Mouse (Mus musculus): Measurements from ENCODE around the gene Zwilch.
"Not testable (repeated sequence)": the region's sequence is repeated elsewhere in the genome, so short reads cannot be mapped to it uniquely, and the experiment has no call there.

Gene Zwilch

DNA sequence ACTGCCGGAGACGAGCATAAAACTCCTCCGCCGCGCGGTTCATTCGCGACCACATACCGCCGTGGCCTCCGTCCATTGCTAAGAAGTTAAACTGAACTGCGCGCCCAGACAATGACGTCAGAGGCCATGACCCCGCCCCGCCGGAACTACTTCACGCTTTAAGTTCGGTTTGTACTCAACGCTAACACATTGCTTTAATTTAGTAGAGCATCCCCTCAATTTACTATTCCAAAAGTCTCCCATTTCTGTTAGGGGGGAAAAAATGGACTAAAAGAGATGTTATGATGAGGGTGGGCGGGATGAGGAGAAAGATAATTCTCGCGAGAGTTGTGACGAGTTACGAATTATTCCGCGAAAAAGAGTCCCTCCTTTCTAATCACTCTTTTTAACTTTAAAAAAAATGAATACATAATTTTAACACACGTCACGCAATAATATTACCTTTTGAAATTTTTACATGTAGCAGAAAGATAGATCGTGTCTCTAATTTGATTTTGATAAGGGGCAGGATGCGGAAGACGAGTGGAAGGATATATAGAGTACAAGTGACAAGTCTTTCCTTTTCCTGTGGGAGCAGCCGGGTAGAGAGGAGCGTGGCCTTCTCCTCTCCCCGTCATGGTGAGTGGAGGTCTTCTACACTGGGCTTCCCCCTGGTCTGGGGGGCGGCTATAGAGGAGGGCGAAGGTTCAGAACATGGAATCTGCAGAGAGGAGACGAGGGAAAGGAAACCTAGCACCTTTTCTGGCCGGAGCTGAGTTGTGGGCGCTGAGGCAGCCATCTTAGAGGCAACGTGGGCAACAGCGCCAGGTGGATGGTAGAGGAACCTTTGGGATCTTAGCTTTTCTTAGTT, at the start of gene Zwilch, which contains the start of gene Rpl4:
Gene Zwilch, minus strand, starts transcription at position 289 of the 850 bp plus-strand sequence.
Gene Rpl4, plus strand, starts transcription at position 560 of the 850 bp plus-strand sequence.
- DNase-seq (ENCODE audit: extremely low spot score), result peak; percentile 90

GRCm38 (mm10) chr9:64222098-64222497, 49.2 kb upstream of the Zwilch start:
- DNase-seq (ENCODE audit: extremely low spot score), result no peak

GRCm38 (mm10) chr9:64221480-64221879, 48.6 kb upstream of the Zwilch start:
- DNase-seq (ENCODE audit: extremely low spot score), result no peak

- no peak for DNase-seq (ENCODE audit: extremely low spot score)
Observed at GRCm38 (mm10) chr9:64220603-64221002, 47.7 kb upstream of the Zwilch start.

DNA sequence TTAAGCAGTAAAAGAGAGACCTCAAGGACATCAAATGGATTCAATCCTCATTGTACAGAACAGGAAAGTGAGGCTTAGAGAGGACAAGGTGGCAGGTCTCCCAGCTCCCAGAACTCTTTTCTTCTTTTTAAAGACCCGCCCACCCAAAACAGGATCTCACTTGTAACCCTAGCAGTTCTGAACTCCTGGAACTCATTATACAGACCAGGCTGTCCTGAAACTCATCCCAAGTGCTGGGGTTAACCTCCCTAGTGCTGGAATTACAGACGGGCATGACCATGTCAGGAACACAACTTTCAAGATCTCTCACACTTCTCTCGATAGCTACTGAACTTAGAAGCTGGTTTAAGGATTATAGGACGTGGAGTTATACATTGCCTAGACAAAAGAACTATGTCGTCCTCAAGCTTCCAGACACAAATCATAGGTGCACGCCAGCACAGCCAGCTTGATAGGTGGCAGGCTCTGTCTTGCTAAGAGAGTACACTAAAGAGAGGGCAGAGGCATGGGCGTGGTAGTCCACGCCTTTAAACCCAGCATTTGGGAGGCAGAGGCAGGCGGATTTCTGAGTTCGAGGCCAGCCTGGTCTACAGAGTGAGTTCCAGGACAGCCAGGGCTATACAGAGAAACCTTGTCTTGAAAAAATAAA, 47.0 kb upstream of the Zwilch start:
- DNase-seq (ENCODE audit: extremely low spot score), result no peak

- no peak for DNase-seq (ENCODE audit: extremely low spot score)
Observed at GRCm38 (mm10) chr9:64219305-64219704, 46.4 kb upstream of the Zwilch start.

DNA sequence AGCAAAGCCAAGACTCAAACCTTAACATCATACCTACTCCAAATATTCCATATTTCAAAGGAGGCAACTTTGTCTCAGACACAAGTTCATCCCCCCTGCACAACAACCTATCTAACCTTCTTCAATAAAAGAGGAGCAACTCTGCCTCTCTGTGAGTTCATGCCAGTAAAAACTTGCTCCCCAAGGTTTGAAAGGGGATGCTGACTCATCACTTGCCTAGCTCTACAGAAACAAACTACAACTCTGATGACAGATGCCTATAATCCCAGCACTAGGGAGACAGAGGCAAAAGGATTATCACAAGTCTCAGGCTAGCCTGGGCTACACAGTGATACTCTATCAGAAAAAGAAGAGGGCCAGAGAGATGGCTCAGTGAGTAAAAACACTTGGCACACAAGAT, 45.0 kb upstream of the Zwilch start:
- no peak for DNase-seq (ENCODE audit: extremely low spot score)

DNA sequence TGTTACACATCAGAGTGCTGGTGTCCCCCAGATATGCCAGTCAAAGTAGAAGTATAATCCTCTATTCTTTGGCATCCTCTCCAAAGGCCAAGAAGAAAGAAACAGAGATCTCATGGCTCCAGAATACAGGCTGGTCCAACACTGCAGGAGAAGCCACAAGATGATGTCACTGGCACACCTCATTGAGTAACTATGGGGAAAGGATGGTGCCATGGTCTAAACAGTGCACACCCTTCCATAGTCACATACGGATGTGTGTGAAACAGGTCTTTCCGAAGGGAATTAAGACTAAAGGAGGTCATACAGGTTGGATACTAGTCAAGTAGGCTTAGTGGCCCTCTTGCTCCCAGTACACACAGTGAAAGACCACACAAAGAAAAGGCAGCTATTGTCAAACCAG, 43.7 kb upstream of the Zwilch start:
- DNase-seq (ENCODE audit: extremely low spot score), result no peak

DNA sequence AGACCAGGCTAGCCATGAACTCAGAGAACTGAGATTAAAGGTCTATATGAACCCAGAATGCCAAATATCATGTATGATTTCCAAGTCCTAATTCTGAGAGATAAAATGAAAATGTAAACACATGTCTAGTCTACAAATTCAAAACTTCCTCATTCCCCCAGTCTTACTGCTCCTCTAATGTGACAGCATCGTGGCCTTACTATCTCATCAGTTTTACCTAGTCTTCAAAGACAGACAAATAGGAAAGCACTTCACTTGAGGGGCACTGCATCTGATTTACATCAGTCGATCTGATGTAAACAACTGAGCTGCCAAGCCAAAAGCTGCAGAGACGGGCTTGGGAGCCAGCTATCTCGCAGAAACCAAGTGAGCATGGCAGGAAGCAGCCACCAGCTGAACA, 43.2 kb upstream of the Zwilch start:
- no peak for DNase-seq (ENCODE audit: extremely low spot score)

GRCm38 (mm10) chr9:64214452-64214851, 41.5 kb upstream of the Zwilch start:
- no peak for DNase-seq (ENCODE audit: extremely low spot score)

GRCm38 (mm10) chr9:64207509-64208084, 34.7 kb upstream of the Zwilch start:
- DNase-seq (ENCODE audit: extremely low spot score), result no peak

- no peak for DNase-seq (ENCODE audit: extremely low spot score)
Observed at GRCm38 (mm10) chr9:64202866-64203265, 30.0 kb upstream of the Zwilch start.

- no peak for DNase-seq (ENCODE audit: extremely low spot score)
Observed at GRCm38 (mm10) chr9:64202331-64202730, 29.4 kb upstream of the Zwilch start.

DNA sequence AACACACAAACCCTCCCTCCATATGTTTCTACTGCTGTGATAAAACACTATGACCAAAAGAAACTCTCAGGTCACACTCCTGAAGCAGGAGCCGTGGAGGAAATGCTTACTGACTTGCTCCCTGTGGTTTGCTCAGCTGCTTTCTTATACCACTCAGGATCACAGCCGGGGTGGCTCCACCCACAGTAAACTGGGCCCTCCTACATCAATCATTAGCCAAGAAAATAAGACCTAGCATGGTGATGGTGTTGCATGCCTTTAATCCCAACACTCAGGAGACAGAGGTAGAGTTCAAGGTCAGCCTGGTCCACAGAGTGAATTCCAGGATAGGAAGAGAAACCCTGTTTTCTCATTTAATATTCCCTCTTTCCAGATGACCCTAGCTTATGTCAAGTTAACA, 27.0 kb upstream of the Zwilch start:
- DNase-seq (ENCODE audit: extremely low spot score), result no peak

DNA sequence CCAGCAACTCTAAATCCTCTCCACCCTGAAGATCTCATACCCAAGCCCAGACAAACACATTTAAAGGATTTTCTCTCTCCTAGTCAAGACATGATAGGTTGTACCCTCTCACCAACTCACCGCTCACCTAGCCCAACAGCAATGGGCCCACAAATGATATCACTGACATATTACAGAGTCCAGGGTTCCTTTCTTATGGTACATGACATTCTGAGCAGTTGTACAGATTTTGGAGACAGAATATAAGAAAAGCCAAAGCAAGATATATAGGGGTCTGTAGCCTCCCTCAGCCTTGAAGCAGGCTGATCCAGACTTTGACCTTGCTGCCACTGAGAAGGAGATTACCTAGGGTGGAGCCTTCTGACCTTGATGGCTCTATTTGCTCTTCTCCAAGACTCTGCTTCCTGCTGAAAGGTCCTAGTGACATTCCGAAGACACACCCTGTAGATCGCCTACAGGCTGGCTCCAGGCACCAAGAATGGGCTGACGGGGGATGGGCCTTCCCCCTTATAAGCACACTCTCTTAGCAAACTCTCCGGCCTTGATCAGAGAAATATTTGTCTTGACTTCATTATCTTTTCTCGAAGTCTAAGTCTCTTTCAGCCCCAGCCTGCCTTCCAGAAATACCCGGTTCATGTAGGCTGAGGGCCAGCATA, 26.0 kb upstream of the Zwilch start:
- DNase-seq (ENCODE audit: extremely low spot score), result not testable (repeated sequence)

- DNase-seq (ENCODE audit: extremely low spot score), result no peak
Observed at GRCm38 (mm10) chr9:64198068-64198762, 25.3 kb upstream of the Zwilch start.

GRCm38 (mm10) chr9:64197524-64197923, 24.6 kb upstream of the Zwilch start:
- no peak for DNase-seq (ENCODE audit: extremely low spot score)

- no peak for DNase-seq (ENCODE audit: extremely low spot score)
Observed at GRCm38 (mm10) chr9:64195554-64195953, 22.6 kb upstream of the Zwilch start.

DNA sequence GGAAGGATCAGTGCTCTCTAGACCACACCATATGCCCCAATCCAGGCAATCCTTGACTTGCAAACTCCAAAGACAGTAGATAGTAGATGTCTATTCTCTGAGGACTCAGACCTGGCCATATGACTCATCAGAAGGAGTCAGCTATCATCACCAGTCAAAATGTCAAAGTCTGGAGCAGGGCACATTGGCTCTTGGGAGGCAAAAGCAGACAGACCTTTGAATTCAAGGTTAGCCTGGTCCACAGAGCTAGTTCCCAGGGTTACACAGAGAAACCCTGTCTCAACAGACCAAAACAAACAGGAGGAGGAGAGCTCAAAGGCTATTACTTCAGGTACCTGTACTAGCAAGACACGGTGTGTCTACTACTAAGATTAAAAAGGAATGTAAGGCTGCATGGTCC, 21.0 kb upstream of the Zwilch start:
- no peak for DNase-seq (ENCODE audit: extremely low spot score)

DNA sequence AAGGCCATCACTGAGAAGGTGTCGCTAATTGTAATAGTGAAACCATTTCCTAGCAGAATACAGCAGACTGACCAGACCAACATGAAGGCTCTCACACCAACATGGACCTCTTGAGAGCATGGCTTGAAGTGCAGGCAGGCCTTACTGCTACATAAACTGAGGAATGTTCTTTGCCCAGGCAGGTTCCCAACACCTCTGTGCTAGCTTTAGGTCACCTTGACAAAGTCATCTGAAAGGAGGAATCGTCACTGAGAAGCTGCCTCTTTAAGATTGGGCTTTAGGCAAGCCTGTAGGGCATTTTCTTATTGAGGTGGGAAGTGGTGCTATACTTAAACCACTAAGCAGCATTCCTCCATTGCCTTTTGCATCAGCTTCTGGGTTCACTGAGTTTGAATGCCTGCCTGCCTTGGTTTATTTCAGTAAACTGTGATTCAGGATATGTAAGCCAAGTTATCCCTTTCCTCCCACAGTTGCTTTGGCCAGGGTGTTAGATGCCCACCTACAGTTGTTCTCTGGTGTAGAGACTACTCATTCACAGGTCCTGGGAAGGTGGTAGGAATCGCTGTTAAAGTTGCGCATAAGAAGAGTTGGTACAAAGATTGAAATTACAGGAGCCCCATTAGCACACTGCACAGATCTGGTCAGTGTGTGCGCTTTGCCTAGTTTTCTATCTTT, 11.4 kb upstream of the Zwilch start:
- DNase-seq (ENCODE audit: extremely low spot score), result no peak

DNA sequence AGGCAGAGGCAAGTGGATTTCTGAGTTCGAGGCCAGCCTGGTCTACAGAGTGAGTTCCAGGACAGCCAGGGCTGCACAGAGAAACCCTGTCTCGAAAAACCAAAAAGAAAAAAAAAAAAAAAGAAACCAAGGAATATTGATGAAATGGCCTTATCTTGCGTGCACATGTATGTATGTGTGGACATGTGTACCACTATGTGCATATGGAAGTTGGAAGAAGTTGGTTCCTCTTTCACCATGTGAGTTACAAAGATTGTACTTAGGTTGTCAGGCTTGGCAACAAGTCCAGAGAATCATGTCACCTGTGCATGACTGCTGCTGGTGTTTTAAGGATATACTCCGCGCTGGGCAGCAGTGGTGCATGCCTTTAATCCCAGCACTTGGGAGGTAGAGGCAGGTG, 10.4 kb upstream of the Zwilch start:
- DNase-seq (ENCODE audit: extremely low spot score), result not testable (repeated sequence)
